In the genomic region with DNA sequence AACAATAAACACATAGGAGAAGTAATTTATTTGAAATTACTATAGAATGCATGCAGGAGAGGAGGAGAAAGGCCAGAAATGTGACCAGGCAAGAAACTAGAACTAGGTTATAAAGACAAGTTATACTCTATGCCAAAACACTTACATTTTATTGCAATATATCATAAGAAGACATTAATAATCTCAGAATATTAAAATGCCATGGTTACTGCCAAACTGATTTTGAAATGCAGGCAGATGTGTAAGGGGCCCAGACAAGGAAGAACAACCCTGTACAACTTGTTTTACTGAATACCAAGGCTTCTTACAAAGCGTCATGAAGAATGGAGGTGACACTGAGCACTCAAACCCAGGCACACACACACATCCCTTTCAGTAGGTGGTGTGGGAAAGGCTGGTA, we compare ENCODE assay signal across 35 mouse cellular contexts.
"Had no signal": no experiment of that assay in that cellular context is flagged by ENCODE, and none has a peak within 500 bp of the region (broad histone marks: within the 10 kb centered on the region; RNA-seq: fewer than 3 reads in every experiment).

No protein-coding gene starts in this region.

- H3K27ac ChIP-seq: heart, embryonic 13.5 days; heart, embryonic 15.5 days; hindbrain, embryonic 10.5 days; hindbrain, embryonic 12.5 days; hindbrain, embryonic 13.5 days; hindbrain, embryonic 14.5 days; hindbrain, embryonic 15.5 days; hindbrain, postnatal 0 days; intestine, embryonic 15.5 days; kidney, embryonic 15.5 days; kidney, postnatal 0 days; layer of hippocampus, adult 2 months; left cerebral cortex, adult 2 months had no signal

- H3K27me3 ChIP-seq: heart, embryonic 12.5 days; heart, embryonic 13.5 days; heart, embryonic 15.5 days; hindbrain, embryonic 12.5 days; hindbrain, embryonic 13.5 days; hindbrain, embryonic 15.5 days; intestine, embryonic 15.5 days; kidney, embryonic 15.5 days had no signal

- H3K4me1 ChIP-seq: heart, embryonic 12.5 days; heart, embryonic 13.5 days; heart, embryonic 15.5 days; hindbrain, embryonic 10.5 days; hindbrain, embryonic 12.5 days; hindbrain, embryonic 13.5 days; hindbrain, embryonic 15.5 days; intestine, embryonic 15.5 days; kidney, embryonic 15.5 days had no signal

- H3K9ac ChIP-seq: heart, embryonic 12.5 days; heart, embryonic 13.5 days; heart, embryonic 15.5 days; hindbrain, embryonic 12.5 days; hindbrain, embryonic 13.5 days; hindbrain, embryonic 14.5 days; hindbrain, embryonic 15.5 days; intestine, embryonic 15.5 days; kidney, embryonic 15.5 days had no signal

- H3K4me2 ChIP-seq: heart, embryonic 11.5 days; heart, embryonic 12.5 days; heart, embryonic 13.5 days; heart, embryonic 15.5 days; hindbrain, embryonic 12.5 days; hindbrain, embryonic 13.5 days; hindbrain, embryonic 14.5 days; hindbrain, embryonic 15.5 days; intestine, embryonic 15.5 days; kidney, embryonic 15.5 days had no signal

- DNase-seq: heart, postnatal 10 days; heart, postnatal 14 days; heart, postnatal 36 days; heart, postnatal 4 days; kidney, adult 11 months; kidney, adult 18-20 months; kidney, adult 2 months; kidney, adult 8-10 months; kidney, adult 9 months; kidney, postnatal 10 days; kidney, postnatal 14 days; kidney, postnatal 25 days; kidney, postnatal 36 days; kidney, postnatal 4 days; layer of hippocampus, adult 9-11 months; layer of hippocampus, postnatal 36 days had no signal

- H3K36me3 ChIP-seq: heart, embryonic 12.5 days; heart, embryonic 13.5 days; heart, embryonic 15.5 days; hindbrain, embryonic 10.5 days; hindbrain, embryonic 12.5 days; hindbrain, embryonic 13.5 days; hindbrain, embryonic 15.5 days; intestine, embryonic 15.5 days; kidney, embryonic 15.5 days had no signal

- ATAC-seq: hindbrain, embryonic 16.5 days; hindbrain, postnatal 0 days; inflammation-experienced regulatory T-cells, adult 6 months; intestine, embryonic 15.5 days; intestine, embryonic 16.5 days; intestine, postnatal 0 days had no signal

- H3K9me3 ChIP-seq: heart, embryonic 12.5 days; heart, embryonic 13.5 days; heart, embryonic 15.5 days; hindbrain, embryonic 10.5 days; hindbrain, embryonic 12.5 days; hindbrain, embryonic 13.5 days; hindbrain, embryonic 15.5 days; intestine, embryonic 15.5 days; kidney, embryonic 15.5 days had no signal

- H3K4me3 ChIP-seq: heart, embryonic 12.5 days; heart, embryonic 13.5 days; heart, embryonic 15.5 days; hindbrain, embryonic 10.5 days; hindbrain, embryonic 12.5 days; hindbrain, embryonic 13.5 days; hindbrain, embryonic 15.5 days; intestine, embryonic 15.5 days; kidney, embryonic 15.5 days; layer of hippocampus, adult 2 months; left cerebral cortex, adult 2 months had no signal
